Mouse (Mus musculus): ENCODE results near the gene Ddr2. TPM values are rescaled to one million over a fixed set of nuclear protein-coding genes. Genes with fewer than 3 reads are reported as not detected.
A peak's percentile ranks its signal among the peaks of the same experiment; 100 is the strongest.
"Not testable (repeated sequence)": the region's sequence is repeated elsewhere in the genome, so short reads cannot be mapped to it uniquely, and the experiment has no call there.

The Ddr2 gene
- total RNA-seq, 4 experiments from 2014 or later: 5.4 to 8.3 (median 6.5) TPM

- not testable (repeated sequence) for DNase-seq (ENCODE audit: low spot score in 2 of 2)
These were observed 7.7 kb downstream of the Ddr2 start for GRCm38 (mm10) chr1:170102814-170103213.

- DNase-seq (ENCODE audit: low spot score in 2 of 2): no peak
These were observed 23.9 kb downstream of the Ddr2 start for GRCm38 (mm10) chr1:170086631-170087030.

- DNase-seq (ENCODE audit: low spot score in 2 of 2): peak in 1 of 2 experiments; percentile 70
These were observed 26.3 kb downstream of the Ddr2 start for GRCm38 (mm10) chr1:170084151-170084796.

- DNase-seq (ENCODE audit: low spot score in 2 of 2): no peak
These were observed 29.7 kb downstream of the Ddr2 start for GRCm38 (mm10) chr1:170080907-170081306.

- no peak for DNase-seq (ENCODE audit: low spot score in 2 of 2)
These were observed 31.1 kb downstream of the Ddr2 start for GRCm38 (mm10) chr1:170079465-170079864.

- DNase-seq (ENCODE audit: low spot score in 2 of 2): no peak
These were observed 34.2 kb downstream of the Ddr2 start for GRCm38 (mm10) chr1:170076339-170076738.

- no peak for DNase-seq (ENCODE audit: low spot score in 2 of 2)
These were observed 36.8 kb downstream of the Ddr2 start for GRCm38 (mm10) chr1:170073768-170074167.

- DNase-seq (ENCODE audit: low spot score in 2 of 2): no peak
These were observed 41.4 kb downstream of the Ddr2 start for GRCm38 (mm10) chr1:170069143-170069542.

GRCm38 (mm10) chr1:170065931-170066330 is 44.6 kb downstream of the Ddr2 start:
- DNase-seq (ENCODE audit: low spot score in 2 of 2): no peak

- DNase-seq (ENCODE audit: low spot score in 2 of 2): no peak
These were observed 45.6 kb downstream of the Ddr2 start for GRCm38 (mm10) chr1:170065009-170065408.

- DNase-seq (ENCODE audit: low spot score in 2 of 2): no peak
These were observed 46.5 kb downstream of the Ddr2 start for GRCm38 (mm10) chr1:170064083-170064494.

- DNase-seq (ENCODE audit: low spot score in 2 of 2): no peak
These were observed 50.3 kb downstream of the Ddr2 start for GRCm38 (mm10) chr1:170060214-170060613.

- no peak for DNase-seq (ENCODE audit: low spot score in 2 of 2)
These were observed 51.2 kb downstream of the Ddr2 start for GRCm38 (mm10) chr1:170059347-170059746.

- DNase-seq (ENCODE audit: low spot score in 2 of 2): no peak
These were observed 52.5 kb downstream of the Ddr2 start for GRCm38 (mm10) chr1:170058051-170058450.

- DNase-seq (ENCODE audit: low spot score in 2 of 2): no peak
These were observed 53.0 kb downstream of the Ddr2 start for GRCm38 (mm10) chr1:170057607-170058006.

GRCm38 (mm10) chr1:170056921-170057320 is 53.6 kb downstream of the Ddr2 start:
- DNase-seq (ENCODE audit: low spot score in 2 of 2): no peak

- DNase-seq (ENCODE audit: low spot score in 2 of 2): no peak
These were observed 54.3 kb downstream of the Ddr2 start for GRCm38 (mm10) chr1:170056214-170056613.

GRCm38 (mm10) chr1:170052469-170053065 is 58.0 kb downstream of the Ddr2 start:
- no peak for DNase-seq (ENCODE audit: low spot score in 2 of 2)

GRCm38 (mm10) chr1:170051631-170052177 is 58.9 kb downstream of the Ddr2 start:
- DNase-seq (ENCODE audit: low spot score in 2 of 2): no peak

- DNase-seq (ENCODE audit: low spot score in 2 of 2): no peak
These were observed 62.1 kb downstream of the Ddr2 start for GRCm38 (mm10) chr1:170048434-170048833.

GRCm38 (mm10) chr1:170044726-170045471 is 65.7 kb downstream of the Ddr2 start:
- no peak for DNase-seq (ENCODE audit: low spot score in 2 of 2)

GRCm38 (mm10) chr1:170043753-170044152 is 66.8 kb downstream of the Ddr2 start:
- no peak for DNase-seq (ENCODE audit: low spot score in 2 of 2)
